Mouse (Mus musculus) heart, postnatal 4 days (tissue): ENCODE data around the gene Timm17b. TPM values are rescaled to one million over a fixed set of nuclear protein-coding genes. Genes with fewer than 3 reads are reported as not detected.
A peak's percentile ranks its signal among the peaks of the same experiment; 100 is the strongest.

Source experiments
- DNase-seq: peaks from one replicate; pipeline ENCODE4 v3.0.0; 2021
- total RNA-seq, 2 experiments: library from RNA; stranded (reverse); gene quantifications; 2 replicates each; pipeline ENCODE4 v1.2.3; 2021

The Timm17b gene
- total RNA-seq, 2 experiments from 2014 or later, result 57.3 to 61.3 TPM

- no peak for DNase-seq
Measured at GRCm38 (mm10) chrX:7922032-7922431, 22.9 kb downstream of the Timm17b start.

- DNase-seq, result no peak
Measured at GRCm38 (mm10) chrX:7926266-7926665, 27.1 kb downstream of the Timm17b start.

- DNase-seq, result no peak
Measured at GRCm38 (mm10) chrX:7927116-7927515, 28.0 kb downstream of the Timm17b start.

GRCm38 (mm10) chrX:7928270-7928790 is 29.2 kb downstream of the Timm17b start, which contains the start of gene Eras:
Gene Eras, minus strand, starts transcription at chrX:7928607.
- DNase-seq, result no peak

- no peak for DNase-seq
Measured at GRCm38 (mm10) chrX:7936874-7937273, 37.7 kb downstream of the Timm17b start.

GRCm38 (mm10) chrX:7937667-7938066 is 38.5 kb downstream of the Timm17b start:
- no peak for DNase-seq

GRCm38 (mm10) chrX:7945618-7946017 is 46.5 kb downstream of the Timm17b start:
- DNase-seq, result no peak

GRCm38 (mm10) chrX:7947108-7947899 is 48.1 kb downstream of the Timm17b start, which contains the start of gene Hdac6:
Gene Hdac6, minus strand, starts transcription at chrX:7947889.
- DNase-seq, result peak; percentile 8

GRCm38 (mm10) chrX:7947900-7948492 is 48.8 kb downstream of the Timm17b start:
- peak; percentile 94 for DNase-seq

GRCm38 (mm10) chrX:7950091-7950490 is 50.9 kb downstream of the Timm17b start:
- no peak for DNase-seq

Other genes starting within 250 kb of the Timm17b start
- 10 to 100 TPM; 11.9 to 12.0 TPM for gene Prickle3, start 242.1 kb upstream of the Timm17b start, total RNA-seq
- 100 to 1,000 TPM; 101 to 115 TPM for gene Plp2, start 228.0 kb upstream of the Timm17b start, total RNA-seq
- 1 to 10 TPM; 2.3 to 2.7 TPM for gene Magix, start 218.1 kb upstream of the Timm17b start, total RNA-seq
- gene Gpkow, start 202.2 kb upstream of the Timm17b start, total RNA-seq, result 10 to 100 TPM; 26.1 to 26.4 TPM
- 10 to 100 TPM; 23.6 to 23.9 TPM for gene Wdr45, start 185.0 kb upstream of the Timm17b start, total RNA-seq
- not detected for gene Gm45208, start 177.1 kb upstream of the Timm17b start, total RNA-seq
- 10 to 100 TPM; 10.3 to 11.0 TPM for gene Praf2, start 170.9 kb upstream of the Timm17b start, total RNA-seq
- 1 to 10 TPM; 1.2 to 3.0 TPM for gene Ccdc120, start 148.5 kb upstream of the Timm17b start, total RNA-seq
- gene Tfe3, start 136.8 kb upstream of the Timm17b start, total RNA-seq, result 10 to 100 TPM; 16.2 to 16.5 TPM
- 10 to 100 TPM; 23.7 to 28.4 TPM for gene Gripap1, start 109.6 kb upstream of the Timm17b start, total RNA-seq
- gene Kcnd1, start 77.1 kb upstream of the Timm17b start, total RNA-seq, result under 1 TPM; 0.48 to 0.59 TPM
- 10 to 100 TPM; 34.8 to 39.3 TPM for gene Otud5, start 58.0 kb upstream of the Timm17b start, total RNA-seq
- gene Pim2, start 21.1 kb upstream of the Timm17b start, total RNA-seq, result 1 to 10 TPM; 3.3 to 5.0 TPM
- 10 to 100 TPM; 15.5 to 17.7 TPM for gene Slc35a2, start 15.3 kb upstream of the Timm17b start, total RNA-seq
- 10 to 100 TPM; 35.0 to 37.7 TPM for gene Pqbp1, start 88 bp upstream of the Timm17b start, total RNA-seq
- gene Gm10491, start 8.5 kb downstream of the Timm17b start, total RNA-seq, result not detected
- not detected for gene Gm10490, start 10.2 kb downstream of the Timm17b start, total RNA-seq
- not detected for gene Pcsk1n, start 20.5 kb downstream of the Timm17b start, total RNA-seq
- not detected for gene Eras, start 29.2 kb downstream of the Timm17b start, total RNA-seq
- 10 to 100 TPM; 30.3 to 32.8 TPM for gene Hdac6, start 48.5 kb downstream of the Timm17b start, total RNA-seq
- under 1 TPM in 1 of 2 experiments, not detected in 1; 0.14 TPM for gene Gata1, start 78.7 kb downstream of the Timm17b start, total RNA-seq
- gene Glod5, start 119.1 kb downstream of the Timm17b start, total RNA-seq, result not detected
- gene Suv39h1, start 175.4 kb downstream of the Timm17b start, total RNA-seq, result 10 to 100 TPM; 16.3 to 16.4 TPM
- 1 to 10 TPM; 1.5 to 2.1 TPM for gene Was, start 191.1 kb downstream of the Timm17b start, total RNA-seq
- 10 to 100 TPM; 74.1 to 79.1 TPM for gene Wdr13, start 233.5 kb downstream of the Timm17b start, total RNA-seq
- gene Rbm3, start 246.5 kb downstream of the Timm17b start, total RNA-seq, result 100 to 1,000 TPM; 471 to 553 TPM